Comparison of ENCODE assay signal across 7 mouse cellular contexts in the genomic region with DNA sequence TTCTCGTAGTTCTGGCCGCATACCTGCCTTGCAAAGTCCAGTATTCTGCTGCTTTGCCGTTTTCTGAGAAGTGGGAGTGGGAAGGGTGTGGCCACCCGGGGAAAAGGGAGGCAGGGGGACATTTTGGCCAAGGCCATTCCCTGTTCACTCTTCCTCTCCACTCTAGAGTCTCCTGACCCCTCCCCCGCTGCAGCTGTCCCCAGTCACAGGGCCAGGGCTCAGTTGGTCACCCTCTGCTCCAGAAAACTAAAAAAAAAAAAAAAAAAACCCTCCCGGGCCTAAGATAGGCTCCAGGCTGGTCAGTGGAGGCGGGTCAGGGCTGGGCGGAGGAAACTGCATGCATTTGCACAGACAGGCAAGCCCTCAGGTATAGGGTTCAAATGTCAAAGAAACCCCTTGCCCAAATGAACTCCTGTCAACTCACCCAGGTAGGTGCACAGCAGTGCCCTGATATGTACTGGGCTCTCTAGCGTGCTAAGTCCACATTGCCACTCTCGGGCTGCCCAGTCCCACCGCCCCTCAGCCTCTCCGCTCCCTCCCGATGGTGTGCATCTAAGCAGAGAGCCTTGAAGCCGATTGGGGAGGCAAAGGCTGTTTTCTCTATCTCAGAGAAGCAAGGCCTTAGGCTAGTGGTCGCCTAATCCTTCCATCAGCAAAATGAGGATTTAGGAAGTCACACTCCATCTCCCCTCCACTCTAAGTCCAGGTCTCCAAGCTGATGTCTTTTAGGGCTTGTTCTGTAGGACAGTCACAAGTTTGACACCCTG. TPM values are rescaled to one million over a fixed set of nuclear protein-coding genes. Genes with fewer than 3 reads are reported as not detected.
A peak's percentile ranks its signal among the peaks of the same experiment; 100 is the strongest.
DNase-seq lines count a peak whose midpoint lies in the region; ATAC-seq and TF ChIP-seq lines count a peak whose summit lies in the region.

No protein-coding gene starts in this region.

- in situ Hi-C loops in CH12.LX (cut with MboI; ENCODE audit: low pct_ligation_motif_present, low pct_unique_long_range_greater_than_20kb, low sequenced_read_pairs): no loop called here

- dilution Hi-C loops in CH12.LX (cut with MboI; ENCODE audit: extremely low pct_ligation_motif_present, extremely low pct_unique_long_range_greater_than_20kb, low sequenced_read_pairs): no loop called here

- H3K9ac ChIP-seq in CH12.LX (ENCODE audit: insufficient read depth, low read depth): peak overlapping the region; percentile 70
- H3K9ac ChIP-seq in lung, embryonic 15.5 days: peak overlapping the region; percentile 39
- H3K9ac ChIP-seq in stomach, embryonic 15.5 days: peak overlapping the region; percentile 52

- WGBS in lung, embryonic 15.5 days: 21% methylated on average over 15 of the region's 15 CpGs
- 18% methylated on average over 15 of the region's 15 CpGs for WGBS in stomach, embryonic 15.5 days

- no peak for TF ChIP-seq RAD21 in CH12.LX (IDR thresholded peaks at IDR 0.05; ENCODE audit: low read depth, low read length)

- H3K4me3 ChIP-seq in CH12.LX (replicated peaks in 1 of 3; ENCODE audit: low read depth in 2 of 3, low read length in 2 of 3, poor library complexity in 1 of 3): peak overlapping the region; percentile 61 to 84 (median 74)
- peak overlapping the region; percentile 49 for H3K4me3 ChIP-seq in lung, embryonic 15.5 days
- H3K4me3 ChIP-seq in stomach, embryonic 15.5 days (replicated peaks): peak overlapping the region; percentile 55

- TF ChIP-seq CTCF in CH12.LX (conservative IDR thresholded peaks at IDR 0.05 in 1 of 2, IDR thresholded peaks at IDR 0.05 in 1 of 2; ENCODE audit: low read depth in 2 of 2, low read length in 2 of 2): no peak

- peaks cover 12 to 25% of the 10 kb centered on the region in 2 experiments for H3K36me3 ChIP-seq in CH12.LX (replicated peaks in 1 of 2; ENCODE audit: control insufficient read depth in 1 of 2, insufficient read depth in 1 of 2, low read length in 1 of 2)
- H3K36me3 ChIP-seq in lung, embryonic 15.5 days: no peaks in the 10 kb centered on the region; the same call in 1 of the 2 replicates
- H3K36me3 ChIP-seq in stomach, embryonic 15.5 days: peaks cover 11% of the 10 kb centered on the region; the same call in 1 of the 2 replicates

- H3K79me2 ChIP-seq in CH12.LX (replicated peaks; ENCODE audit: control insufficient read depth, extremely low read depth, insufficient read depth, poor library complexity, severe bottlenecking): peaks cover 4% of the 10 kb centered on the region; the same call in 1 of the 2 replicates

- TF ChIP-seq POLR2A in CH12.LX (IDR thresholded peaks at IDR 0.05; ENCODE audit: low read depth, low read length): no peak

- H3K27me3 ChIP-seq in CH12.LX (replicated peaks): no peaks in the 10 kb centered on the region
- no peaks in the 10 kb centered on the region for H3K27me3 ChIP-seq in lung, embryonic 15.5 days
- H3K27me3 ChIP-seq in stomach, embryonic 15.5 days (replicated peaks): no peaks in the 10 kb centered on the region

- H3K4me2 ChIP-seq in CH12.LX (ENCODE audit: insufficient read depth, low read depth, poor library complexity, severe bottlenecking): peak overlapping the region; percentile 95
- H3K4me2 ChIP-seq in lung, embryonic 15.5 days: peak overlapping the region; percentile 64
- peak overlapping the region; percentile 81 for H3K4me2 ChIP-seq in stomach, embryonic 15.5 days

- DNase-seq in CH12.LX (ENCODE audit: extremely low read depth): no peak
- peak; percentile 86 for DNase-seq in adipocyte (ENCODE audit: low spot score)
- DNase-seq in gastrocnemius, adult 8-10 months (ENCODE audit: low spot score in 2 of 2): peak; percentile 55 to 61
- DNase-seq in kidney, adult 11 months: peak; percentile 33
- DNase-seq in layer of hippocampus, adult 9-11 months: no peak

- H3K9me3 ChIP-seq in CH12.LX (replicated peaks; ENCODE audit: low read length): no peaks in the 10 kb centered on the region
- no peaks in the 10 kb centered on the region for H3K9me3 ChIP-seq in lung, embryonic 15.5 days
- H3K9me3 ChIP-seq in stomach, embryonic 15.5 days: no peaks in the 10 kb centered on the region

- TF ChIP-seq EP300 in CH12.LX (IDR thresholded peaks at IDR 0.05; ENCODE audit: low read length): no peak

- ATAC-seq in lung, embryonic 15.5 days (ENCODE audit: borderline replicate concordance, extremely low read depth, low FRiP score, low TSS enrichment): no peak
- peak; percentile 2; the same call in 1 of the 2 replicates for ATAC-seq in stomach, embryonic 15.5 days (ENCODE audit: insufficient read depth, low FRiP score, low read depth)

- peak overlapping the region; percentile 91 for H3K27ac ChIP-seq in CH12.LX (ENCODE audit: insufficient read depth, low read depth)
- peak overlapping the region; percentile 95 for H3K27ac ChIP-seq in lung, embryonic 15.5 days
- H3K27ac ChIP-seq in stomach, embryonic 15.5 days: peak overlapping the region; percentile 94

- peaks cover 29 to 58% of the 10 kb centered on the region in 2 experiments for H3K4me1 ChIP-seq in CH12.LX (ENCODE audit: control insufficient read depth in 1 of 2, insufficient read depth in 2 of 2)
- peaks cover 34% of the 10 kb centered on the region for H3K4me1 ChIP-seq in lung, embryonic 15.5 days
- H3K4me1 ChIP-seq in stomach, embryonic 15.5 days: peaks cover 49% of the 10 kb centered on the region

TF ChIP-seq in CH12.LX, 34 proteins besides CTCF, POLR2A, EP300 and RAD21:
- TF ChIP-seq ZNF384 (IDR thresholded peaks at IDR 0.05; ENCODE audit: low read depth, low read length) (peak; percentile 85), MYC (IDR thresholded peaks at IDR 0.05; ENCODE audit: low read depth, low read length) (no peak), JUN (IDR thresholded peaks at IDR 0.05; ENCODE audit: insufficient read depth, low read depth, low read length) (no peak), NELFE (IDR thresholded peaks at IDR 0.05; ENCODE audit: low read depth, low read length) (no peak), IRF4 (IDR thresholded peaks at IDR 0.05; ENCODE audit: low read depth, low read length) (no peak), SIN3A (IDR thresholded peaks at IDR 0.05; ENCODE audit: low read length) (0 out of 2 replicates have a peak, but pooled peaks have one; percentile 5)

RNA-seq across cellular contexts. Expression of a gene that starts 0.7 kb away (rescaled TPM):
- total RNA-seq in CH12.LX (2012; rRNA removed) (735 and 858 TPM in 2 replicates), CH12.LX (2014; rRNA removed) (791 and 805 TPM in 2 replicates)
- 592 and 637 TPM in 2 replicates for polyA plus RNA-seq in CH12.LX (2012; ENCODE audit: insufficient read length, low read depth)
- total RNA-seq in gastrocnemius, adult 8-10 months (2022): 100 to 1,000 TPM; 214 to 406 (median 281) TPM
- polyA plus RNA-seq in lung, embryonic 15.5 days (2015; fragmentation: Nextera tagmentation; extraction: Ambion mirVana): 804 and 851 TPM in 2 replicates
- polyA plus RNA-seq in stomach, embryonic 15.5 days (2015; fragmentation: Nextera tagmentation; extraction: Ambion mirVana): 1,300 and 1,476 TPM in 2 replicates

RNA-seq across cellular contexts. Expression of a gene that starts 7.5 kb away (rescaled TPM):
- total RNA-seq in CH12.LX (2012; rRNA removed): 33.2 and 40.0 TPM in 2 replicates
- total RNA-seq in CH12.LX (2014; rRNA removed): 13.2 and 13.7 TPM in 2 replicates
- 89.5 and 91.1 TPM in 2 replicates for polyA plus RNA-seq in CH12.LX (2012; ENCODE audit: insufficient read length, low read depth)
- 10 to 100 TPM; 24.0 to 31.2 (median 28.1) TPM for total RNA-seq in gastrocnemius, adult 8-10 months (2022)
- 46.9 and 47.8 TPM in 2 replicates for polyA plus RNA-seq in lung, embryonic 15.5 days (2015; fragmentation: Nextera tagmentation; extraction: Ambion mirVana)
- polyA plus RNA-seq in stomach, embryonic 15.5 days (2015; fragmentation: Nextera tagmentation; extraction: Ambion mirVana): 47.4 and 49.9 TPM in 2 replicates

RNA-seq across cellular contexts. Expression of a gene that starts 13.5 kb away (rescaled TPM):
- total RNA-seq in CH12.LX (2012; rRNA removed) (9.3 and 9.8 TPM in 2 replicates), CH12.LX (2014; rRNA removed) (2.8 and 3.1 TPM in 2 replicates)
- 3.4 and 5.4 TPM in 2 replicates for polyA plus RNA-seq in CH12.LX (2012; ENCODE audit: insufficient read length, low read depth)
- total RNA-seq in gastrocnemius, adult 8-10 months (2022): 1 to 10 TPM; 1.7 to 2.7 (median 2.1) TPM
- 13.3 and 13.8 TPM in 2 replicates for polyA plus RNA-seq in lung, embryonic 15.5 days (2015; fragmentation: Nextera tagmentation; extraction: Ambion mirVana)
- polyA plus RNA-seq in stomach, embryonic 15.5 days (2015; fragmentation: Nextera tagmentation; extraction: Ambion mirVana): 11.8 and 12.8 TPM in 2 replicates

RNA-seq across cellular contexts. Expression of a gene that starts 20.3 kb away (rescaled TPM):
- total RNA-seq in CH12.LX (2012; rRNA removed): 26.3 and 31.0 TPM in 2 replicates
- total RNA-seq in CH12.LX (2014; rRNA removed): 10.9 and 11.5 TPM in 2 replicates
- polyA plus RNA-seq in CH12.LX (2012; ENCODE audit: insufficient read length, low read depth): 25.5 and 27.3 TPM in 2 replicates
- total RNA-seq in gastrocnemius, adult 8-10 months (2022): 10 to 100 TPM; 38.3 to 69.6 (median 41.9) TPM
- 39.2 and 44.9 TPM in 2 replicates for polyA plus RNA-seq in lung, embryonic 15.5 days (2015; fragmentation: Nextera tagmentation; extraction: Ambion mirVana)
- 54.4 TPM in 2 replicates for polyA plus RNA-seq in stomach, embryonic 15.5 days (2015; fragmentation: Nextera tagmentation; extraction: Ambion mirVana)

RNA-seq across cellular contexts. Expression of a gene that starts 27.6 kb away (rescaled TPM):
- total RNA-seq in CH12.LX (2012; rRNA removed) (20.6 and 23.8 TPM in 2 replicates), CH12.LX (2014; rRNA removed) (12.3 and 15.5 TPM in 2 replicates)
- 48.6 and 69.7 TPM in 2 replicates for polyA plus RNA-seq in CH12.LX (2012; ENCODE audit: insufficient read length, low read depth)
- total RNA-seq in gastrocnemius, adult 8-10 months (2022): 1 to 10 TPM in 2 of 4 experiments, under 1 TPM in 2; 0.80 to 1.7 (median 1.2) TPM
- 31.9 and 35.5 TPM in 2 replicates for polyA plus RNA-seq in lung, embryonic 15.5 days (2015; fragmentation: Nextera tagmentation; extraction: Ambion mirVana)
- 34.8 and 36.9 TPM in 2 replicates for polyA plus RNA-seq in stomach, embryonic 15.5 days (2015; fragmentation: Nextera tagmentation; extraction: Ambion mirVana)

Comparison
In these comparisons a context has a peak if more than half of its experiments do, and no peak if none do; other contexts are left out.
1. DNase-seq: peak in adipocyte (single experiment), gastrocnemius, adult 8-10 months (2 of 2) and kidney, adult 11 months (single experiment); none in CH12.LX (single experiment) and layer of hippocampus, adult 9-11 months (single experiment).
2. Peak in every context shown above with its lines, with median percentiles within 50 percentile points of each other: H3K27ac ChIP-seq, H3K4me2 ChIP-seq, H3K4me3 ChIP-seq and H3K9ac ChIP-seq.